Mouse (Mus musculus): ENCODE results near the gene Gm13084.
"Not testable (repeated sequence)": the region's sequence is repeated elsewhere in the genome, so short reads cannot be mapped to it uniquely, and the experiment has no call there.

The Gm13084 gene

GRCm38 (mm10) chr4:143815993-143816392, at the start of gene Gm13084:
Gene Gm13084, minus strand, starts transcription at chr4:143816093.
- no peak for DNase-seq (ENCODE audit: low spot score in 2 of 2)

GRCm38 (mm10) chr4:143846197-143846596, 30.3 kb upstream of the Gm13084 start, which contains the start of gene Gm13103:
Gene Gm13103, plus strand, starts transcription at chr4:143846497.
- not testable (repeated sequence) for DNase-seq (ENCODE audit: low spot score in 2 of 2)

GRCm38 (mm10) chr4:143789052-143789451, 26.8 kb downstream of the Gm13084 start, which contains the start of gene Gm13023:
Gene Gm13023, plus strand, starts transcription at chr4:143789352.
- not testable (repeated sequence) for DNase-seq (ENCODE audit: low spot score in 2 of 2)

All from spleen, postnatal 14 days (tissue).